ENCODE assay signal across 8 mouse cellular contexts in the genomic region with DNA sequence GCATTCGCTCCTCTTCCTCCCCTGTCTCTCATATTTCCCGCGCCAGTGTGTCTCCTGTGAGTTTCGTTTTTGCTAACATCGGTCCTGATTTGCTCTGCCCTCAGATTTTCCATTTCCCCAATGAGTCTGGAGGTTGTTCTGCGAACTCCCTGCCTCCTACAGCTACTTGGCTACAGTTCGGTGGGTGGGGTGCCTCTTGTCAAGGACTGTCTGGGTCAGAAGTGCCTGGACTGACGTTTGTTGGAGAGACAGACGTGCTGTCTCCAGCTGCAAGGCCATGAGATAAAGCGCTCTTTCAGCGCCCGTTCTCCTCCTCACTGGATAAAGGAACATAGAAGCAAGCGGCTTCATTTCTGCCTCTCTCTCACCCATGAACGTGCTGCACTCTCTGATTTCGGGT.
A peak's percentile ranks its signal among the peaks of the same experiment; 100 is the strongest.
DNase-seq lines count a peak whose midpoint lies in the region; ATAC-seq and TF ChIP-seq lines count a peak whose summit lies in the region.

No protein-coding gene starts in this region.

- no peak overlapping the region for H3K27ac ChIP-seq in embryonic facial prominence, embryonic 12.5 days
- peak overlapping the region; percentile 80 for H3K27ac ChIP-seq in heart, postnatal 0 days (ENCODE audit: low read depth)
- peak overlapping the region; percentile 90 for H3K27ac ChIP-seq in testis, adult 2 months (ENCODE audit: control insufficient read depth, insufficient read depth, low read depth, low read length)

- no peaks in the 10 kb centered on the region for H3K36me3 ChIP-seq in embryonic facial prominence, embryonic 12.5 days
- H3K36me3 ChIP-seq in heart, postnatal 0 days (replicated peaks; ENCODE audit: control insufficient read depth, insufficient read depth, low read length), result no peaks in the 10 kb centered on the region
- H3K36me3 ChIP-seq in testis, adult 2 months (ENCODE audit: control insufficient read depth, insufficient read depth, low read length), result no peaks in the 10 kb centered on the region

- peaks cover 8% of the 10 kb centered on the region for H3K4me1 ChIP-seq in embryonic facial prominence, embryonic 12.5 days
- peaks cover 14% of the 10 kb centered on the region; the same call in 1 of the 2 replicates for H3K4me1 ChIP-seq in heart, postnatal 0 days (ENCODE audit: control insufficient read depth, insufficient read depth)
- no peaks in the 10 kb centered on the region for H3K4me1 ChIP-seq in testis, adult 2 months (ENCODE audit: control insufficient read depth, insufficient read depth, low read length)

- WGBS in embryonic facial prominence, embryonic 12.5 days, result 54% methylated on average over 15 of the region's 15 CpGs
- WGBS in heart, postnatal 0 days, result 3% methylated on average over 15 of the region's 15 CpGs

- peak; percentile 37 to 49 for DNase-seq in spleen, postnatal 36 days (ENCODE audit: low spot score in 2 of 2)
- no peak for DNase-seq in spleen, postnatal 4 days (ENCODE audit: low spot score in 2 of 2)
- DNase-seq in heart, postnatal 0 days (ENCODE audit: low spot score), result peak; percentile 84
- DNase-seq in kidney, postnatal 4 days, result peak; percentile 38 to 57
- peak; percentile 76 for DNase-seq in lung, postnatal 10 days
- DNase-seq in yolk sac, embryonic 10.5 days (ENCODE audit: low spot score), result no peak

- peak overlapping the region; percentile 30 for H3K4me2 ChIP-seq in embryonic facial prominence, embryonic 12.5 days (replicated peaks)
- peak overlapping the region; percentile 82 for H3K4me2 ChIP-seq in heart, postnatal 0 days (ENCODE audit: low read depth, low read length)

- H3K27me3 ChIP-seq in embryonic facial prominence, embryonic 12.5 days, result no peaks in the 10 kb centered on the region
- H3K27me3 ChIP-seq in heart, postnatal 0 days (ENCODE audit: control insufficient read depth, insufficient read depth, low read length), result no peaks in the 10 kb centered on the region
- no peaks in the 10 kb centered on the region for H3K27me3 ChIP-seq in testis, adult 2 months (ENCODE audit: control insufficient read depth, insufficient read depth, low read length)

- TF ChIP-seq EP300 in heart, postnatal 0 days (IDR thresholded peaks at IDR 0.05; ENCODE audit: low read depth), result no peak

- TF ChIP-seq POLR2A in testis, adult 2 months (IDR thresholded peaks at IDR 0.05; ENCODE audit: control insufficient read depth, low read depth, low read length), result 0 out of 2 replicates have a peak, but pooled peaks have one; percentile 15

- H3K4me3 ChIP-seq in embryonic facial prominence, embryonic 12.5 days, result no peak overlapping the region
- H3K4me3 ChIP-seq in heart, postnatal 0 days (ENCODE audit: low read depth, low read length), result peak overlapping the region; percentile 44
- H3K4me3 ChIP-seq in testis, adult 2 months (ENCODE audit: control insufficient read depth, low read depth, low read length), result no peak overlapping the region

- no peak overlapping the region for H3K9ac ChIP-seq in embryonic facial prominence, embryonic 12.5 days
- peak overlapping the region; percentile 57 for H3K9ac ChIP-seq in heart, postnatal 0 days (replicated peaks; ENCODE audit: low read depth, low read length)

- TF ChIP-seq CTCF in heart, postnatal 0 days (IDR thresholded peaks at IDR 0.05; ENCODE audit: low read depth), result no peak
- TF ChIP-seq CTCF in testis, adult 2 months (IDR thresholded peaks at IDR 0.05; ENCODE audit: control insufficient read depth, insufficient read depth, insufficient replicate concordance, low read depth, low read length), result no peak

- ATAC-seq in embryonic facial prominence, embryonic 12.5 days (ENCODE audit: insufficient number of reproducible peaks, insufficient read depth, low FRiP score, low TSS enrichment), result no peak
- ATAC-seq in heart, postnatal 0 days (ENCODE audit: insufficient read depth, low read depth), result peak; percentile 90

- H3K9me3 ChIP-seq in embryonic facial prominence, embryonic 12.5 days, result no peaks in the 10 kb centered on the region
- no peaks in the 10 kb centered on the region for H3K9me3 ChIP-seq in heart, postnatal 0 days (replicated peaks; ENCODE audit: control insufficient read depth, low read length)

Comparison
In these comparisons a context has a peak if more than half of its experiments do, and no peak if none do; other contexts are left out.
1. DNase-seq: peak in spleen, postnatal 36 days (2 of 2), heart, postnatal 0 days (single experiment), kidney, postnatal 4 days (2 of 2) and lung, postnatal 10 days (single experiment); none in spleen, postnatal 4 days (0 of 2) and yolk sac, embryonic 10.5 days (single experiment).